Mouse (Mus musculus) naive thymus-derived CD4-positive, alpha-beta T cell, adult 5 months (primary cell): ENCODE results near the gene 4632433K11Rik. TPM values are rescaled to one million over a fixed set of nuclear protein-coding genes. Genes with fewer than 3 reads are reported as not detected.

Experiments used
- polyA plus RNA-seq: library from polyadenylated mRNA; unstranded; fragments of 100-300 nt; shearing (Covaris generic); gene quantifications from one replicate; pipeline ENCODE4 v1.2.1, GENCODE M21; 2017

The 4632433K11Rik gene
- polyA plus RNA-seq, result not detected

GRCm38 (mm10) chr7:5033818-5034217, at the start of gene 4632433K11Rik:
Gene 4632433K11Rik, plus strand, starts transcription at chr7:5034118.

DNA sequence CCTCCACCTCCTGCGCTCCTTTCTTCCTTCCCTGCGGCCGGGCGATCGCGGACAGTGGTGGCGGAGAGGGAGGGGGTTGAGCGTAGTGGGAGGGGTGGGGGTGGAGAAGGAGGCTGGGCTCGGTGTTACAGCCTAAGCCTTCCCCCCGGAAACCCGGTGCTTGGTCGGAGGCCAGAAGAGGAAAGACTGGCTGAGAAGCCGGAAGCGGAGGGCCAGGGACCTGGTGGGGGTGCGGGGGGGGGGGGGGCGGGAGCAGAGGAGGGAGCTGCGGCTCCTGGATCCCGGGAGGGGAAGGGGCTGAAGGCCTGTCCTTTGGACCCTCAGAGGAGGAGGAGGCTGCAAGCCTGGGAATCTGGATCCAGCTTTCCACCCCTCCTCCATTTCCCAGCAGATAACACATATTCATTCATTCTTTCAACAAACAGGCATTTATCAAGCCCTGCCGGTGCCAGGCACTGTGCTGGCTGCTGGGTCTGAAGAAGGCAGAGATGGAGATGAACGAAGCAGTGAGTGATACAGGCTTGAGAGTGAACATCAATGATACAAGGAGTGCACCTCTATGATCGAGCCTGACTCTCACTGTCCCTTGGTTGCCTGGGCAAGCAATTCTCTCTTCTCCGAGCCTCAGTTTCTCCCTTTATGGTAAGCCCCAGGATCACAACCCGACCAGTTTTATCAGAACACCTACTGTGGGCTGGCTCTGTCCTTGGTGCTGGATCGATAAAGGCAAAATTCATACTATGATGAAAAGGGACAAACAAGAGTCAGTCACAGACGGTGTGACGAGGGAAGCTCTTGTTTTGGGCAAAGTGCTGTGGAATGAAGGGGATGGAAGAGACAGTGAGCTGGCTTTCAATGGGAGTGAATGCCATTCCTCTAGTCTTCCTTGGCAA, 37.7 kb upstream of the 4632433K11Rik start, which contains the start of gene Zfp579:
Gene Zfp579 (minus strand): TSS at position 156 of the 893 bp plus-strand sequence.

DNA sequence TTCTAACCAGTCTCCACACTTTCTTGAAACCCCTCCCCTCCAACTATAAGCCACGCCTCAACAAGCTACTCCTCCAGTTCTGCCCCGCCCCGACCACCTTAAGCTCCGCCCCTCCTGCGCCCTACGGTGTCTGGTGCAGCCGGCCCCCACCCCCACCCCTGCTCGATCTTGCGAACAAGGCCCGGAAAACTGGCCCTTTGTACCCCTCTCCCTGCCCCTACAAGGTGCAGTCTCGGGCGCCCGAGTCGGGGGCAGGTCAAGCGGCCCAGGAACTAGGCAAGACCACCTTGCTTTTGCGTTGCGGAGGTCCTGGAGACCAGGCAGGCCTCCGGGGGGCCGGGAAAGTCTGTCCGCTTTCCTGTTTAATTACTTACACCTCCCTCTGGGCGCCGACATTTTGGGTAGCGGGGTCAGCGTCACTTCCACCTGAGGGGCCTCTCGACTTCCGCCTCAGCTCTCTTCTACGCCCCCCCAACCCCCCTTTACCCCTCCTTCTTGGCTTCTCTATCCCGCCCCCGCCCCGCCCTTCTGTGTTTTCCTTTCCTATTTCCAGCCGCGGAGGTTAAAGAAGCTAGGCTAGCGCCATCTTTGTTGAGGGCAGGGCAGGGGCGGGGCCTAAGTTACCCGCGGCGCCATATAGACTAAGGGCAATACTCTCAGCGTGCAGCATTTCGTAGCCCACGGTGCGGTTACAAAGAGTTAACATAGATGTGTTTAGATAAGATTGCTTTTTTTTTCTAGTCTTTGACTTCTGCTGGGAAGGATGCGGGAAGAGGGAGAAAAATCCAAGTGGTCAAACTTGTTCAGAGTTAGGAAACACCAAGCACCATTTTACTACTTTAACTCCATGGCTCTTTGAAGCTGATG, 19.4 kb upstream of the 4632433K11Rik start, which contains the start of the genes Zfp524 and Fiz1:
Gene Zfp524 (plus strand): TSS at position 165 of the 867 bp plus-strand sequence.
Gene Fiz1 (minus strand): TSS at position 447 of the 867 bp plus-strand sequence.

DNA sequence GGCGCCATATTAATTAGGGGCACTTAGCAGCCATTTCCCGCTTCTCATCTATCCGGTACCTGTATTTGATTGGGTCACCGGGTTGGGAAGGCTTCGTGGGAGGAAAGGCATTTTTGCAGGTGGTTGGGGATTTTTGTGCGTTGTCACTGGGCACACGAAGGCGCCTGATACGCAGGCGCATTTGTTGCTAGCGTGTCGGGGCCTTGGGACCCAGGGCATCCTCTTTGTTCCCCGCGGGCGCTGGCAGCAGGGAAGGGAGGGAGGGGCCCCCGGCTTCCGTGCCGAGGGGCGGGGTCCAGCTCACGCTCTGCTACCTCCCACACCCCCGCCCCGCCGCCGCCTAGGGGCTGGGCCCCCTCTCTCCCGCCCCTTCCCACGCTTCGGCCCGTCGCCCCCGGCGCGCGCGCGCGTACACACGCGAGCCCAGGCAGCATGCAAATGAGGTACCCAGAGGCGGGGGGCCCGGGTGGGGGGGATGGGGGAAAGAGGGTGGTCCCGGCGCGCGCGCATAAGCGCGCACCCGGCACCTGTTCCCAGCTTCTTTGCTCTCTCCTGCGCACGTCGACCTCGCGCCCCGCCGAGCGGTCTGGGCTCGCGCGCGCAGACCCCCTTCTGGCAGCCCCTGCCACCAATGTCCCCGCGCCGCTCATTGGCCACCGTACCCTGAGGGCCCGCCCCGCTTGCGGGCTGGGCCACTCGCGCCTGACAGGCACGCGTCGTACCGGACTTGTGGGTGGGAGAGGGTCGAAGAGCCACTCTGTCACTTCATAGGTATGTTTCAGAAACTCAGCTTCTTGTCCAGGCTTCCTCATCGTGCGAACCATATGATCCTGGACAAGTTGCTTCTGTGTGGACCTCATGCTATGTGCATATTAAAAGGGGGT, 18.6 kb upstream of the 4632433K11Rik start, which contains the start of gene Gm44973:
Gene Gm44973 (plus strand): TSS at position 379 of the 884 bp plus-strand sequence.

GRCm38 (mm10) chr7:5020000-5020681, 13.8 kb upstream of the 4632433K11Rik start, which contains the start of the genes Zfp865 and Ccdc106:
Gene Zfp865, plus strand, starts transcription at chr7:5020376.
Gene Ccdc106, plus strand, starts transcription at chr7:5020553.

DNA sequence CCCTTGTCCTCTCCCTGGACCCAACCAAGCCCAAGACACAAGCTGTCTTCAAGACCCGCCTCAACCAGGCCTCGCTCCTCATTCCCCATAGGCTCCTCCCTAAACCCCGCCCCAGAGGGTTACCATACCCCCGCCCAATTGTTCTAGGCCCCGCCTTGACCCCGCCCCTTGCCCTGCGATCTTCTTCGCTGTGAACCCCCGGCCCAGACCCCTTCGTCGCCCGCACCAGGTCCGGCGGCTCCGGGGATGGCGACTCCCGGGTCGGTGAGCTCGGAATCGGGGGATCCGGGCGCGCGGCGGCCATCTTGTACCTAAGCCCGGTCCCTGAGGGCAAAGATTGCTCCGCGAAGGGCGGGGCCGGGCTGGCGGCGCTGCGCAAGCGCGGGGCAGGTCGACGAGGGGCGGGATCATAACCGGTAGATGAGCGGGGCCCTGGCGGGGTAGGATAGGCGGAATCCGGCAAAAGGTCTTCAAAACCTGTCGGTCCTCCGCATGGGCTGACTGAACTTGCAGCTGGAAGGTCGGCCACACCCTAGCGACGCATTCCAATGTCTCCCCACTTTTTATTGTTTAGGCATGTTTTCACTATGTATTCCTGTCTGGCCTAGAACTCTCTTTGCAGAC, 4.3 kb downstream of the 4632433K11Rik start, which contains the start of gene Zfp784:
Gene Zfp784 (minus strand): TSS at position 338 of the 624 bp plus-strand sequence.

DNA sequence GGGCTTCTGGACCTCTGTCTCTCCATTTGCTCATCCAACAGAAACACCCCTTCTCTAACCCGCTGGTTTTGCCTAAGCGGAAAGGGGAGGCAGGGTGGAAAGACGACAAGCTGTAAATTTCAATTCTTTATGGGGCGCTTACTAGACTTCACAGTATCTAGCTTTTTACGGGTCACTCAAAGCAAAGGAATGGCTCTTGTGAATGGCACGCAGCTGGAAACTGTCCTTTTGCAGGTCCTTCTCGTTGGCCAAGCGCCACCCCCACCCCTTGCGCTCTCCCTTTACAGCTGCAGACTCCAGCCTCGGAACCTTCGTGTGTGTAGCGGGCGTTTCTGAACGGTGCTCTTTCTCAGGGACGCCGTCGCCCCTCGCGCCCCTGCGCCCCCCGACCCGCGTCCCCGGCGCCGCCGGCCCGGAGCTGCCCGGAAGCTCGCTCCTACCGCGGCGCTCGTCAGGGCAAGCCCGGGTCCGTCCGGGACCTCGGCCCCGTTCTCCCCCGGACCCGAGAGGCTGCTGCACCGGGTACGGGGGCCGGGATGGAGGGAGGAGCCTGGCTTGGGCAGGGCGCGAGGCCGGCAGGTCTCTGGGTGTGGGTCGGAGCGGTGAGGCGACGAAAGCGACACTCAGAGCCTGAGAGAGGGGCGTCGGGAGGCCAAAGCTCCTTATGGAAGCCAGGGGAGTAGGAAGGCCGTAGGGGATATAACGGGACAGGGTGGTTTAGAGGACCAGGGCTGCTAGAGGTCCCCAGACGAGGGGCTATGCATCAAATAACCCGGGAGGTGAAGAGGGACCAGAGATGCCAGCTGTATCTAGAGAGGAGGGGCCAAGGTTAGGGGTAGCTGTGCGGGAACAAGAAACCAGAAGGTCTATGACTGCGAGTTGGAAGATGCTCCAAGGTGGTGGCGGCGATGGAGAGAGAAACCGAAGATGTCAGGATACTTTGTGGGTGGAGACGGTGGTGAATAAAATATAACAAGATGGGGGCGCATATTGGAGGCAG, 17.6 kb downstream of the 4632433K11Rik start, which contains the start of gene Zfp580:
Gene Zfp580 (plus strand): TSS at position 346 of the 1,000 bp plus-strand sequence.

GRCm38 (mm10) chr7:5061774-5062359, 27.9 kb downstream of the 4632433K11Rik start, which contains the start of gene U2af2:
Gene U2af2, plus strand, starts transcription at chr7:5062143.

GRCm38 (mm10) chr7:5080010-5080751, 46.3 kb downstream of the 4632433K11Rik start, which contains the start of gene Epn1:
Gene Epn1, plus strand, starts transcription at chr7:5080235.

Other genes with a start within 250 kb of the 4632433K11Rik start
- gene Tmem238, start 244.5 kb upstream of the 4632433K11Rik start, polyA plus RNA-seq, result 2.8 TPM
- gene Rpl28, start 241.2 kb upstream of the 4632433K11Rik start, polyA plus RNA-seq, result 358 TPM
- gene Ube2s, start 221.5 kb upstream of the 4632433K11Rik start, polyA plus RNA-seq, result 236 TPM
- gene Shisa7, start 189.4 kb upstream of the 4632433K11Rik start, polyA plus RNA-seq, result 0.12 TPM
- gene Isoc2b, start 163.9 kb upstream of the 4632433K11Rik start, polyA plus RNA-seq, result 7.4 TPM
- gene Isoc2a, start 157.0 kb upstream of the 4632433K11Rik start, polyA plus RNA-seq, result 0.77 TPM
- not detected for gene Gm36210, start 127.6 kb upstream of the 4632433K11Rik start, polyA plus RNA-seq
- gene Zfp628, start 118.9 kb upstream of the 4632433K11Rik start, polyA plus RNA-seq, result 2.5 TPM
- gene Nat14, start 112.1 kb upstream of the 4632433K11Rik start, polyA plus RNA-seq, result not detected
- not detected for gene Ssc5d, start 108.3 kb upstream of the 4632433K11Rik start, polyA plus RNA-seq
- gene Sbk2, start 69.7 kb upstream of the 4632433K11Rik start, polyA plus RNA-seq, result not detected
- not detected for gene Sbk3, start 63.0 kb upstream of the 4632433K11Rik start, polyA plus RNA-seq
- gene Zfp579, start 38.0 kb upstream of the 4632433K11Rik start, polyA plus RNA-seq, result 18.4 TPM
- gene Zfp524, start 19.7 kb upstream of the 4632433K11Rik start, polyA plus RNA-seq, result 21.0 TPM
- 54.8 TPM for gene Fiz1, start 19.4 kb upstream of the 4632433K11Rik start, polyA plus RNA-seq
- gene Gm44973, start 18.6 kb upstream of the 4632433K11Rik start, polyA plus RNA-seq, result 5.0 TPM
- gene Zfp865, start 13.7 kb upstream of the 4632433K11Rik start, polyA plus RNA-seq, result 10.7 TPM
- gene Ccdc106, start 13.6 kb upstream of the 4632433K11Rik start, polyA plus RNA-seq, result not detected
- gene Zfp784, start 4.3 kb downstream of the 4632433K11Rik start, polyA plus RNA-seq, result 2.1 TPM
- gene Zfp580, start 17.4 kb downstream of the 4632433K11Rik start, polyA plus RNA-seq, result 5.0 TPM
- 117 TPM for gene U2af2, start 28.0 kb downstream of the 4632433K11Rik start, polyA plus RNA-seq
- 23.9 TPM for gene Epn1, start 46.1 kb downstream of the 4632433K11Rik start, polyA plus RNA-seq
- not detected for gene Rfpl4, start 82.8 kb downstream of the 4632433K11Rik start, polyA plus RNA-seq
- gene Rasl2-9, start 91.8 kb downstream of the 4632433K11Rik start, polyA plus RNA-seq, result not detected
- 0.30 TPM for gene Vmn1r55, start 115.6 kb downstream of the 4632433K11Rik start, polyA plus RNA-seq
- gene Vmn1r56, start 162.6 kb downstream of the 4632433K11Rik start, polyA plus RNA-seq, result not detected
- gene Vmn1r57, start 184.4 kb downstream of the 4632433K11Rik start, polyA plus RNA-seq, result not detected